Mouse (Mus musculus): ENCODE data around the gene Csf3r.
"Not testable (repeated sequence)": the region's sequence is repeated elsewhere in the genome, so short reads cannot be mapped to it uniquely, and the experiment has no call there.

The Csf3r gene

DNA sequence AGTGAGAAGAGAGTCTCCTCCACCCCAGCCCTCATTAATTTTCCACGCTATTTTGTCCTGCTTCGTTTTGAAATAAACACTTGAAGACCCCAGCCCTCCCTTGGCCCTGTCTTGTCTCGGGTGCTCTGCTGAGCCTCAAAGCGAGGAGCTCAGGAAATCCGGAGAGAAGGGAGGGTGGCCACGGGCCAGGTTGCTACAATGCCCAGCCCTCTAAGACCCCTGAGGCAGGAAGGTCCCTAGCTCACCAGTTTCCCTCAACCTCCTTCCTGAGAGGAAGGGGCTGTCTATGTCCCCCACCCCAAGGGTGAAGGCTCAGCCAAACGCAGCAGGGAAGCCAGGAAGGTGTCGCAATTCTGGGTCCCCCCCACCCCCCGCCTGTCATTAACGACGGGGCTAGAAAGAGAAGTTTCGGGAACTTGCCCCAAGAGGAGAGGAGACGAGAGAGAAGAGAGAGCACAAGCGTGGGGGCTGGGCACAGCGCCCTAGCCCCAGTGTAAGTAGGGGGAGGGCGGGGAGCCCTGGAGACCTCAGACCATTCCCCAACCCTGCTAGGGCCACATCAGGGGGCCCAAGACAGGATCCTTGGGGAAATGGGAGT lies at the start of gene Csf3r:
TSS of gene Csf3r (plus strand) at position 248 of the 598 bp plus-strand sequence.
- DNase-seq = no peak

DNA sequence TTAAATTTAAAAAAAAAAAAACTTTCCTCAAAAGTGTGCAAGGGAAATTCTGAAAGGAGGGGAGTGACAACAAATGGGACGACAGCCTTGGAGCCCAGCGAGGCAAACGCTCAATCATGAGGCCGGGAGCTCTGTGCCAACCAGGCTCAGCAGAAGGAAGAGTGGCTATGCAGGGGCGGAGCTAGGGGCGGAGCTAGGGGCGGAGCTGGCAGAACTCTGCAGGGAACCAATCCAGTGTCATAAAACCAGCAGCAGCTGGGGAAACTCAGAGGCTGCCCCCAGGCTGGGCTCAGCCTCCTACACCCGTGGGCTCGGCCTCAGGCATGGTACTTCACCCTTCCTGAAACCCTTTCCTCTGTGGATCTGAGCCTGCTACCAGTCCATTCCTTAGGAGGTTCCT lies 46.6 kb upstream of the Csf3r start:
- DNase-seq = no peak

GRCm38 (mm10) chr4:125983279-125983678 lies 41.1 kb upstream of the Csf3r start:
- no peak for DNase-seq

GRCm38 (mm10) chr4:125985703-125986102 lies 38.6 kb upstream of the Csf3r start:
- not testable (repeated sequence) for DNase-seq

GRCm38 (mm10) chr4:125987071-125987470 lies 37.3 kb upstream of the Csf3r start:
- DNase-seq = no peak

- no peak for DNase-seq
Measured at GRCm38 (mm10) chr4:125989061-125989460, 35.3 kb upstream of the Csf3r start.

DNA sequence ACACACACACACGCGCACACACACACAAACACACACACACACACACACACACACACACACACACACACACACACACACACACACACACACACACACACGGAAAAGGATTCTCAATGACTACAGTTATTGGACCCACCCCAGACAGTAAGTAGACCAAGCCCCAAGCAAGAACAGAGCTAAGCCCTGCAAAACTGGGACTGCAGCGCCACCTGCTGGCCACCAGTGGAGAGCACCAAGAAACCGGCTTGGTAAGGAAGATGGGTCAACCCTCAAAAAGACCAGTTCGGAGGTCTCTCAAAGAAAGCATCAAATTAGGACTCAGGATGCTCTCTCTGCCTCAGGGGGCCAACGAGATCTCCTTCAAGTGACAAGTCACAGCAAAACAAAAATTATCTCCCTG lies 34.2 kb upstream of the Csf3r start:
- DNase-seq = peak; percentile 17

- no peak for DNase-seq
Measured at GRCm38 (mm10) chr4:125992206-125992605, 32.1 kb upstream of the Csf3r start.

DNA sequence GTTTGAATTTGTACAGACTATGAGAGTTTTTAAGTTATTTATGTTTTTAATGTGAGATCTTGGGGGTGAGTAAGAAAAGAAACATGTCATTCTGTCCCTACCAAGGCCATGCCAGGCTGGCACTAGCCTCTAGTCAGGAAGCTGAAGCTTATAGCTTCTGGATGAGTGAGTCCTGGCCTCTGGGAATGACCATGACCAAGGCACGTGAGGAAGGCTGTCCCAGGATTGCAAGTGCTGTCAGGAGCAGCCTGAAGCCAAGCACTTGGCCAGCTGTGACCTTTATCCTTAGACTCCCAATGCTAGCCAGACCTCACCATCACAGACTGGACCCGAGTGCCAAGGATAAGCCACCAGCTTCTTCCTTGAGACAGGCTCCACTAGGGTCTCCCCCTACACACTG lies 31.4 kb upstream of the Csf3r start:
- DNase-seq = no peak

GRCm38 (mm10) chr4:125996576-125996975 lies 27.8 kb upstream of the Csf3r start:
- DNase-seq = no peak

- no peak for DNase-seq
Measured at GRCm38 (mm10) chr4:125997826-125998225, 26.5 kb upstream of the Csf3r start.

DNA sequence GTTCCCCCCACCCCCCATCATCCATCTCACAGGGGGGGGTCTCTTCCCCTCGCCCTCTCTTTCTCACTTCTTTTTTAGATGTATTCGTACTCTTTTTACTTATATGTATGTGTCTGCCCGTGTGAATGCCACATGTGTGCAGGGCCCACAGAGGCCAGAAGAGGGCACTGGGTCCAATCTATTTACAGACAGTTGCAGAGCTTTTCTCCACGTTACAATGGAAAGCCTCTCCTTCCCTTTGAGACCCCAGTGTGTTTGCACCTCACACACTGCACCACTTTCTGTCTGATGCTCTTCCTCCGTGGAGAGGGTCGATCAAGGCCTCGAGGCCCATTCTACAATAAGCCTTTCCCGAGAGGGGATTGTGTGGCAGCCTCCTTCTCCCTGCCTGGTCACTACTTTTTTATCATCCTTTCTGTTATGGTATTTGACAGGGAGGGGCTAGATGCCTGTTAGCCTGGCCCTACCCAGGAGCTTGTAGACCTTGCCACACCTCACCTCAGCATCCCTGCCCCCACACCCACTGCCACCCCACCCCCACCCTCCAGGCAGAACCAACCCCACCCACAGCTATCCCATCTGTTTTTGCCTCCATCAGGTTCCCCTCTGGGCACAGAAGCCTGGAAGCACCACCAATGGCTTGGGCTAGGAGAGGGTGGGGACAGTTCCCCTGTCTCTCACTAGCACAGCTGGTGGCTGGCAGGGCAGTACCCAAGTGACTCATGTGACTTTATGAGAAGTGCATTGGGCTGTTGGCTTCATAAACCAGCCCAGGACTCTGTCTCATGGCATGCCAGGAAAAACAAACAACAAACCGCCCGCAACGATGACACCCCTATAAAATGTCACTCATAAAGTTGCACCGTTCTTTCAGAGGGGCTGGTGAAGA lies 22.8 kb upstream of the Csf3r start:
- DNase-seq = no peak

- no peak for DNase-seq
Measured at GRCm38 (mm10) chr4:126017676-126018332, 6.5 kb upstream of the Csf3r start.

GRCm38 (mm10) chr4:126018966-126019538 lies 5.3 kb upstream of the Csf3r start:
- no peak for DNase-seq

- DNase-seq = no peak
Measured at GRCm38 (mm10) chr4:126025801-126026200, 1.5 kb downstream of the Csf3r start.

DNA sequence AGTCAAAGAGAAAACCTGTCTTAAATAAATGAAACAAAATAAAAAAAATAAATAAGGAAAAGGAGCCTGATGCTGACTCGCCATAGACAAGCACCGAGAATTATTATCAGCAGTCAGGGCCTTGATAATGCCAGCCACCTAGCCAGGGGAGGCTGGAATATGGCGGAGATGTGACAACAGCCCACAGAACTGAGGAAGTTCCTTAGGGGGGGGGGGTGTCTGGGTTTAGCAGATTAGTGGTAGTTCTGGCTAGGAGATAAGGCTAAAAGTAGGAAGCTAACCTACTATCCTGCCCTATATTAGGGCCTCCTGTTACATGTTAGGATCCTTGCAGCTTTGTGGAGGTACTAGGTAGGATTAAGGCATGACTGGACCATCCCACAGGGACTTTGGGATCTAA lies 3.6 kb downstream of the Csf3r start:
- DNase-seq = no peak

DNA sequence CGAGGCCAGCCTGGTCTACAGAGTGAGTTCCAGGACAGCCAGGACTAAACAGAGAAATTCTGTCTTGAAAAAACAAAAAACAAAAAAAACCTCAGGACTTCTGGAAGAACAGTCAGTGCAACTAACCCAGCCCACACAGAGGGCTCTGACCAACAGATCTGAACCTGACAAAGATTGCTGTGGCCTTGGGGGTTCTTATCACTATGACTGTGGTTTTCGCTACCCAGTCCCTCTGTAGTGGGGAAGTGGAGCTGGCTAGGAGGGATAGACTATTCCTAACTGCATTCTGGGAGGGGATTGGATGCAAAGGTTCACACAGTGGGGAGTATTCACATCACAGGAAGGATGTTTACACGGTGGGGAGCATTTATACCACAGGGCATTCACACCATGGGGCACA lies 4.7 kb downstream of the Csf3r start:
- DNase-seq = no peak

GRCm38 (mm10) chr4:126030705-126031104 lies 6.4 kb downstream of the Csf3r start:
- DNase-seq = no peak

DNA sequence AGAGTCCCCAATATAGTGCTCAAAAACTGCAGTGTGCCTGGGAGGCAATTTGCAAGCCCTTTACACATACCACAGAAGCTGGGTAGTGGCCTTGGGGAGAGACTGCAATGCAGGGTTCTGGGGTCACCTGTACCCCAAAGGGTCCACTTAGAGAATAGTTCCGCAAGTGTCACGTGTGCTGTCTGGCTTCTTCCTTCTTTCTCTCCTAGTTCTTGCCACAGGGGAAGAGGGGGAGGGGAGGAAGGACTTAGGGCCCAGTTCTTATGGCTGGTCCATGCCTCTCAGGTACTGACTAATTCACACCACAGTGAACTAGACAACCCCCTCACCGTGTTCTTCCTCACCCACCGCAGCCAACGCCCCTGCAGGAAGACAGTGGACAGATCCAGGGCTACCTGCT lies 11.1 kb downstream of the Csf3r start:
- DNase-seq = no peak

DNA sequence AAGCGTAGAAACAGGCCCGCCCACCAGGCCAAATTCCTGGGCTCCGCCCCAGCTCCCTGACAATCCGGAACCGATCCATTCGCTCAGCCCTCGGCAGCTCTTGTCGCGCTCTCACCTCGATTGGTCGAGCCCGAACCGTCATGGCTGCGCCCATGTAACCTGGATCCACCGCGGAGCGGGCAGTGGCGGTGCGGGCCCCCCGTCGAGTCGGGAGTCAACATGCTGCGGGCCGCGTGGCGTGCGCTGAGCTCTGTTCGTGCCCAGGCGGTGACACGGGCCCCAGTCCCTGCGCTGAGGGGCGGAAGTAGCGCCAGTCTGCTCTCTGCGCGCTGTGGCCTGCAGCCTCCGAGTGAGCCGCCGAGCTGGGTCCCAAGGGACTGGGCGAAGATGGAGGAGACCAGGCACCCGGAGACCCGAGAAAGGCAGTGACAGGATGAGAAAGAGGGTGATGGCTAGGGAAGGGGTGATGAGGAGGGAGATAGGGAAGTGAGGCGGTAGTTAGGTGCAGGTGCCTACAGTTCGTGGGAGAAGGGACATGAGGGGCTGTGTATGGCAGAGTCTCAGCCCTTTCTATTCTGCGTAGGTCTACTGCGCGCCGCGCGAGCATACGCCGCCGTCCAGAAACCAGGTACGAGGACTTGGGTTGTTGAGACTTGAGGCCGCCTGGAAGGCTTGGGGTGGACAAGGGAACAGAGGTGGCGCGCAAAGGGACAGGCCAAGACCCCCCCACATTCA lies 22.7 kb downstream of the Csf3r start, which contains the start of gene Mrps15:
TSS of gene Mrps15 (plus strand) at position 75 of the 735 bp plus-strand sequence.
- peak; percentile 85 for DNase-seq

DNA sequence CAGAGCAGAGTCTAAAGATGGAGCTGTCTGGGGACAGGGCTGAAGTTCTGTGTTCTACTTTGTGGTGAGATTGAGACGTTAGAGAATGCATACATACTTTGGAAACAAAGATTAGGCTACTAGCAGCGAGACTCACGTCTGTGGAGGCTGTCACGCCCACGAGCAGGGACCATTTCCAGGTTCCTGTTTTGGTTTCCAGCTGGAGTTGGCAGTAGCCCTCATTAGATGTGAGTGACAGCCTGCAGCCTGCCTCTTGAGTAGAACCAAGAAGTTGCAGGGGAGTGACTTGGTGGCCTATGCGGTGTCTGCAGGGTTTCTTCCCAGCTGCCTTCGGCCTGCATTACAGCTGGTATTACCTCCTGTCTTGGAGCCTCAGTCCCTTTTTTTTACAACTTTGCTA lies 27.3 kb downstream of the Csf3r start:
- no peak for DNase-seq

Measured in cerebellum, adult 9-11 months (tissue).